Mouse (Mus musculus): ENCODE measurements around the gene Man2b2. TPM values are rescaled to one million over a fixed set of nuclear protein-coding genes. Genes with fewer than 3 reads are reported as not detected.

The Man2b2 gene
- total and polyA plus RNA-seq, 3 experiments: 54.6 to 143 (median 59.1) TPM

- peak; percentile 60 for DNase-seq
Observed at GRCm38 (mm10) chr5:36835933-36836332, 5.5 kb upstream of the Man2b2 start.

GRCm38 (mm10) chr5:36831272-36831671, 819 bp upstream of the Man2b2 start:
- no peak for DNase-seq

GRCm38 (mm10) chr5:36829098-36829497, 1.4 kb downstream of the Man2b2 start:
- DNase-seq: no peak

GRCm38 (mm10) chr5:36822907-36823306, 7.5 kb downstream of the Man2b2 start:
- no peak for DNase-seq

GRCm38 (mm10) chr5:36820142-36820541, 10.3 kb downstream of the Man2b2 start:
- DNase-seq: peak; percentile 41

GRCm38 (mm10) chr5:36819742-36820141, 10.7 kb downstream of the Man2b2 start:
- no peak for DNase-seq

- no peak for DNase-seq
Observed at GRCm38 (mm10) chr5:36817738-36818137, 12.7 kb downstream of the Man2b2 start.

GRCm38 (mm10) chr5:36814554-36814953, 15.9 kb downstream of the Man2b2 start:
- DNase-seq: peak; percentile 33

- DNase-seq: peak; percentile 60
Observed at GRCm38 (mm10) chr5:36811413-36811812, 19.0 kb downstream of the Man2b2 start.

GRCm38 (mm10) chr5:36810634-36811033, 19.8 kb downstream of the Man2b2 start:
- DNase-seq: no peak

GRCm38 (mm10) chr5:36809123-36809522, 21.3 kb downstream of the Man2b2 start:
- DNase-seq: no peak

- DNase-seq: no peak
Observed at GRCm38 (mm10) chr5:36807106-36807505, 23.3 kb downstream of the Man2b2 start.

- DNase-seq: no peak
Observed at GRCm38 (mm10) chr5:36797291-36797690, 33.2 kb downstream of the Man2b2 start.

GRCm38 (mm10) chr5:36796296-36797014, 34.0 kb downstream of the Man2b2 start, which contains the start of gene Mrfap1:
Mrfap1 (minus strand) TSS chr5:36796772.
- DNase-seq: peak; percentile 95

GRCm38 (mm10) chr5:36795647-36796295, 34.7 kb downstream of the Man2b2 start:
- peak; percentile 86 for DNase-seq

- no peak for DNase-seq
Observed at GRCm38 (mm10) chr5:36791861-36792260, 38.6 kb downstream of the Man2b2 start.

GRCm38 (mm10) chr5:36786052-36786451, 44.4 kb downstream of the Man2b2 start:
- DNase-seq: no peak

- no peak for DNase-seq
Observed at GRCm38 (mm10) chr5:36779512-36779911, 50.9 kb downstream of the Man2b2 start.

- no peak for DNase-seq
Observed at GRCm38 (mm10) chr5:36778901-36779300, 51.6 kb downstream of the Man2b2 start.

- no peak for DNase-seq
Observed at GRCm38 (mm10) chr5:36777186-36777585, 53.3 kb downstream of the Man2b2 start.

GRCm38 (mm10) chr5:36776021-36776575, 54.4 kb downstream of the Man2b2 start:
- peak; percentile 88 for DNase-seq

GRCm38 (mm10) chr5:36775317-36775716, 55.1 kb downstream of the Man2b2 start:
- no peak for DNase-seq

GRCm38 (mm10) chr5:36772586-36772985, 57.9 kb downstream of the Man2b2 start:
- DNase-seq: no peak
